Mouse (Mus musculus) liver, postnatal 0 days (tissue): ENCODE results near the gene Slc48a1.

Experiments
- CTCF ChIP-seq: sonication (generic); IDR thresholded peaks from 2 replicates; pipeline ENCODE4 v1.5.1; 2016; ENCODE audit warnings: antibody characterized with exemption, low read depth
- EP300 ChIP-seq: IDR thresholded peaks from 2 replicates; pipeline ENCODE4 v1.6.1; 2016; ENCODE audit warnings: antibody characterized with exemption, low read depth, mild to moderate bottlenecking

DNA sequence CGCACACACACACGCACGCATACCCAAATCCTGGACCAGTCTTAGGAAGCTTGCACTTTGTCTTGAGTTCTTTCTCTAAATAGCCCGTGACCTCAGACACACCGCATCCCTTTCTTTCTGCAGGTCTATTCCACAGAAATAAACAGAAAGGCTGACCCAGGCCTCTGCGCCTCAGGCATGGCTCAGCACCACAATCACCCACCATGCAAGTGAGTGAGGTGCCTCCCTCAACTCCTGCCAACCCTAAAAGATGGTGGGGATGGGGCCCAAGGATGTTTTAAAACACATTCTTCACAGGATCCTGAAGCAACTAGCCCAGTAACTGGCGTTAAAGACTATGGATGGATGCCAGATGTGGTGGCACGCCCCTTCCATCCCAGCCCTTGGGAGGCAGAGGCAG is 49.1 kb downstream of the Slc48a1 start:
- TF ChIP-seq CTCF (no peak), EP300 (no peak)
